ENCODE assay signal across 20 mouse cellular contexts in the genomic region with DNA sequence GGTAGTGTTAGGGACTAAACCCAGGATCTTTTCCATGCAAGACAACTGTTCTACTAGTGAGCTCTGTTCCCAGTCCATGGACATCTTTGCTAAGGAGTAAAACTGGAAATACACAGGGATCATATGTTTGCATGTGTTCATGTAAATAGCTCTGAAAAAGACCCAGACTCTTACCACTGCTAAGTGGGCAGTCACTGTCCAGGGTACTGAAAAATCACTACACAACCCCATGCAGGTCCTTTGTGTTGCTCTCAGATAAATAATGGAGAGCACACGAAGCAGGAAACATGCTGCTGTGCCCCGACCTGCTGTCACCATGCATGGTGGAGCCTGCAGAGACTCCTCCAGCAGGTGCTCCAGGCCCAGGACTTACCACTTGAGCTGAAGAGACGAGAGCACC. TPM values are rescaled to one million over a fixed set of nuclear protein-coding genes. Genes with fewer than 3 reads are reported as not detected.
A peak's percentile ranks its signal among the peaks of the same experiment; 100 is the strongest.
DNase-seq lines count a peak whose midpoint lies in the region; ATAC-seq and TF ChIP-seq lines count a peak whose summit lies in the region.
"Had no signal": no experiment of that assay in that cellular context is flagged by ENCODE, and none has a peak within 500 bp of the region (broad histone marks: within the 10 kb centered on the region; RNA-seq: fewer than 3 reads in every experiment).

No protein-coding gene starts in this region.

- H3K27me3 ChIP-seq in lung, embryonic 14.5 days (ENCODE audit: insufficient read depth, low read length): no peaks in the 10 kb centered on the region
- no peaks in the 10 kb centered on the region for H3K27me3 ChIP-seq in embryonic facial prominence, embryonic 10.5 days (replicated peaks; ENCODE audit: low read depth, poor library complexity, severe bottlenecking)
- H3K27me3 ChIP-seq: kidney, embryonic 15.5 days had no signal

- 42% methylated on average over 3 of the region's 3 CpGs for WGBS in lung, embryonic 14.5 days
- WGBS in embryonic facial prominence, embryonic 10.5 days: 53% methylated on average over 3 of the region's 3 CpGs

- ATAC-seq in lung, embryonic 14.5 days (ENCODE audit: insufficient read depth): no peak

- H3K9me3 ChIP-seq in lung, embryonic 14.5 days (ENCODE audit: low read depth, low read length): no peaks in the 10 kb centered on the region
- no peaks in the 10 kb centered on the region for H3K9me3 ChIP-seq in embryonic facial prominence, embryonic 10.5 days
- H3K9me3 ChIP-seq: kidney, embryonic 15.5 days had no signal

- H3K9ac ChIP-seq in lung, embryonic 14.5 days: no peak overlapping the region
- H3K9ac ChIP-seq: kidney, embryonic 15.5 days; liver, embryonic 14.5 days had no signal

- no peak overlapping the region for H3K4me3 ChIP-seq in lung, embryonic 14.5 days (ENCODE audit: low read depth, low read length)
- H3K4me3 ChIP-seq in embryonic facial prominence, embryonic 10.5 days: no peak overlapping the region
- H3K4me3 ChIP-seq: kidney, embryonic 15.5 days had no signal

- no peaks in the 10 kb centered on the region for H3K36me3 ChIP-seq in lung, embryonic 14.5 days (ENCODE audit: insufficient read depth)
- no peaks in the 10 kb centered on the region for H3K36me3 ChIP-seq in embryonic facial prominence, embryonic 10.5 days (replicated peaks)
- H3K36me3 ChIP-seq: kidney, embryonic 15.5 days had no signal

- H3K4me2 ChIP-seq in lung, embryonic 14.5 days: no peak overlapping the region
- H3K4me2 ChIP-seq: heart, embryonic 11.5 days; kidney, embryonic 15.5 days; midbrain, embryonic 11.5 days had no signal

- H3K27ac ChIP-seq in lung, embryonic 14.5 days (ENCODE audit: low read depth): no peak overlapping the region
- no peak overlapping the region for H3K27ac ChIP-seq in embryonic facial prominence, embryonic 10.5 days (replicated peaks)
- H3K27ac ChIP-seq: kidney, embryonic 15.5 days; liver, embryonic 14.5 days had no signal

- TF ChIP-seq CTCF in lung, embryonic 14.5 days (IDR thresholded peaks at IDR 0.05; ENCODE audit: low read depth): no peak

- peak; percentile 71 for DNase-seq in lung, embryonic 14.5 days
- DNase-seq in lung, postnatal 10 days: no peak
- DNase-seq in R1 (ENCODE audit: low read depth, low spot score): peak; percentile 53
- DNase-seq in embryonic facial prominence, embryonic 10.5 days (ENCODE audit: low spot score): peak; percentile 16
- no peak for DNase-seq in thymus, postnatal 10 days (ENCODE audit: low spot score in 2 of 2)
- no peak for DNase-seq in urinary bladder, postnatal 4 days (ENCODE audit: low spot score in 2 of 2)
- no peak for DNase-seq in right cerebral cortex, postnatal 36 days (ENCODE audit: low spot score in 2 of 2)
- DNase-seq: adrenal gland, postnatal 10 days; cerebellum, adult 8-10 months; gastrocnemius, postnatal 25 days; heart, postnatal 36 days; layer of hippocampus, adult 9-11 months; lung, postnatal 14 days; right cerebral cortex, postnatal 25 days had no signal

- no peaks in the 10 kb centered on the region for H3K4me1 ChIP-seq in lung, embryonic 14.5 days (ENCODE audit: insufficient read depth)
- no peaks in the 10 kb centered on the region for H3K4me1 ChIP-seq in embryonic facial prominence, embryonic 10.5 days
- H3K4me1 ChIP-seq: kidney, embryonic 15.5 days had no signal

RNA-seq across cellular contexts. Expression of gene Ccdc70, which starts 25.6 kb away (rescaled TPM):
- polyA plus RNA-seq in lung, embryonic 14.5 days (2014; fragmentation: Nextera tagmentation; extraction: Ambion mirVana): not detected in 2 replicates
- polyA plus RNA-seq in embryonic facial prominence, embryonic 10.5 days (2016; fragmentation: Nextera tagmentation; extraction: Ambion mirVana): not detected in 2 replicates
- polyA plus RNA-seq: cortical plate, adult 2 months; heart, embryonic 11.5 days; kidney, embryonic 15.5 days; liver, embryonic 14.5 days; midbrain, embryonic 11.5 days; urinary bladder, adult 2 months had no signal

RNA-seq across cellular contexts. Expression of gene Fam90a1a, which starts 36.7 kb away (rescaled TPM):
- polyA plus RNA-seq in lung, embryonic 14.5 days (2014; fragmentation: Nextera tagmentation; extraction: Ambion mirVana): not detected in 2 replicates
- polyA plus RNA-seq in embryonic facial prominence, embryonic 10.5 days (2016; fragmentation: Nextera tagmentation; extraction: Ambion mirVana): not detected in 2 replicates
- polyA plus RNA-seq: cortical plate, adult 2 months; heart, embryonic 11.5 days; kidney, embryonic 15.5 days; liver, embryonic 14.5 days; midbrain, embryonic 11.5 days; urinary bladder, adult 2 months had no signal

RNA-seq across cellular contexts. Expression of gene Defb13, which starts 48.6 kb away (rescaled TPM):
- polyA plus RNA-seq in lung, embryonic 14.5 days (2014; fragmentation: Nextera tagmentation; extraction: Ambion mirVana): not detected in 2 replicates
- polyA plus RNA-seq in embryonic facial prominence, embryonic 10.5 days (2016; fragmentation: Nextera tagmentation; extraction: Ambion mirVana): not detected in 2 replicates
- polyA plus RNA-seq: cortical plate, adult 2 months; heart, embryonic 11.5 days; kidney, embryonic 15.5 days; liver, embryonic 14.5 days; midbrain, embryonic 11.5 days; urinary bladder, adult 2 months had no signal

RNA-seq across cellular contexts. Expression of gene Defb35, which starts 57.0 kb away (rescaled TPM):
- polyA plus RNA-seq in lung, embryonic 14.5 days (2014; fragmentation: Nextera tagmentation; extraction: Ambion mirVana): not detected in 2 replicates
- polyA plus RNA-seq in embryonic facial prominence, embryonic 10.5 days (2016; fragmentation: Nextera tagmentation; extraction: Ambion mirVana): not detected in 2 replicates
- polyA plus RNA-seq: cortical plate, adult 2 months; heart, embryonic 11.5 days; kidney, embryonic 15.5 days; liver, embryonic 14.5 days; midbrain, embryonic 11.5 days; urinary bladder, adult 2 months had no signal

Comparison
In these comparisons a context has a peak if more than half of its experiments do, and no peak if none do; other contexts are left out.
1. DNase-seq: peak in lung, embryonic 14.5 days (single experiment), R1 (single experiment) and embryonic facial prominence, embryonic 10.5 days (single experiment); none in lung, postnatal 10 days (single experiment), thymus, postnatal 10 days (0 of 2), urinary bladder, postnatal 4 days (0 of 2) and right cerebral cortex, postnatal 36 days (0 of 2).